Mouse (Mus musculus): ENCODE data around the gene Magi1. TPM values are rescaled to one million over a fixed set of nuclear protein-coding genes. Genes with fewer than 3 reads are reported as not detected.

The Magi1 gene
- polyA plus RNA-seq, 1 experiment, result 56.4 TPM

- DNase-seq (ENCODE audit: extremely low spot score in 1 of 2, low spot score in 1 of 2), result no peak
Observed at GRCm38 (mm10) chr6:94125144-94125543, 158.6 kb downstream of the Magi1 start.

- DNase-seq (ENCODE audit: extremely low spot score in 1 of 2, low spot score in 1 of 2), result no peak
Observed at GRCm38 (mm10) chr6:94124279-94124678, 159.4 kb downstream of the Magi1 start.

- DNase-seq (ENCODE audit: extremely low spot score in 1 of 2, low spot score in 1 of 2), result no peak
Observed at GRCm38 (mm10) chr6:94122566-94123150, 161.1 kb downstream of the Magi1 start.

- DNase-seq (ENCODE audit: extremely low spot score in 1 of 2, low spot score in 1 of 2), result peak in 1 of 2 experiments; percentile 27
Observed at GRCm38 (mm10) chr6:94121488-94121887, 162.2 kb downstream of the Magi1 start.

GRCm38 (mm10) chr6:94116434-94117432 lies 167.0 kb downstream of the Magi1 start:
- no peak for DNase-seq (ENCODE audit: extremely low spot score in 1 of 2, low spot score in 1 of 2)

- peak in 1 of 2 experiments; percentile 11 for DNase-seq (ENCODE audit: extremely low spot score in 1 of 2, low spot score in 1 of 2)
Observed at GRCm38 (mm10) chr6:94111833-94112232, 171.9 kb downstream of the Magi1 start.

GRCm38 (mm10) chr6:94107401-94108107 lies 176.2 kb downstream of the Magi1 start:
- DNase-seq (ENCODE audit: extremely low spot score in 1 of 2, low spot score in 1 of 2), result no peak

GRCm38 (mm10) chr6:94103581-94103980 lies 180.1 kb downstream of the Magi1 start:
- DNase-seq (ENCODE audit: extremely low spot score in 1 of 2, low spot score in 1 of 2), result no peak

- DNase-seq (ENCODE audit: extremely low spot score in 1 of 2, low spot score in 1 of 2), result peak in 1 of 2 experiments; percentile 15
Observed at GRCm38 (mm10) chr6:94101256-94101655, 182.5 kb downstream of the Magi1 start.

GRCm38 (mm10) chr6:94094924-94095685 lies 188.6 kb downstream of the Magi1 start:
- no peak for DNase-seq (ENCODE audit: extremely low spot score in 1 of 2, low spot score in 1 of 2)

GRCm38 (mm10) chr6:94092969-94093597 lies 190.6 kb downstream of the Magi1 start:
- no peak for DNase-seq (ENCODE audit: extremely low spot score in 1 of 2, low spot score in 1 of 2)

GRCm38 (mm10) chr6:94092500-94092899 lies 191.2 kb downstream of the Magi1 start:
- no peak for DNase-seq (ENCODE audit: extremely low spot score in 1 of 2, low spot score in 1 of 2)

GRCm38 (mm10) chr6:94086855-94087254 lies 196.9 kb downstream of the Magi1 start:
- no peak for DNase-seq (ENCODE audit: extremely low spot score in 1 of 2, low spot score in 1 of 2)

GRCm38 (mm10) chr6:94084752-94085151 lies 199.0 kb downstream of the Magi1 start:
- DNase-seq (ENCODE audit: extremely low spot score in 1 of 2, low spot score in 1 of 2), result no peak

- no peak for DNase-seq (ENCODE audit: extremely low spot score in 1 of 2, low spot score in 1 of 2)
Observed at GRCm38 (mm10) chr6:94083459-94083858, 200.3 kb downstream of the Magi1 start.

GRCm38 (mm10) chr6:94080933-94081545 lies 202.7 kb downstream of the Magi1 start:
- peak; percentile 67 to 91 for DNase-seq (ENCODE audit: extremely low spot score in 1 of 2, low spot score in 1 of 2)

- DNase-seq (ENCODE audit: extremely low spot score in 1 of 2, low spot score in 1 of 2), result no peak
Observed at GRCm38 (mm10) chr6:94078934-94079333, 204.8 kb downstream of the Magi1 start.

- DNase-seq (ENCODE audit: extremely low spot score in 1 of 2, low spot score in 1 of 2), result no peak
Observed at GRCm38 (mm10) chr6:94077013-94077412, 206.7 kb downstream of the Magi1 start.

- DNase-seq (ENCODE audit: extremely low spot score in 1 of 2, low spot score in 1 of 2), result no peak
Observed at GRCm38 (mm10) chr6:94075990-94076389, 207.7 kb downstream of the Magi1 start.

Measured in frontal cortex, adult 2 months (tissue).